Mouse (Mus musculus) heart, embryonic 10.5 days (tissue): ENCODE data around the gene Cd52. TPM values are rescaled to one million over a fixed set of nuclear protein-coding genes. Genes with fewer than 3 reads are reported as not detected.
A peak's percentile ranks its signal among the peaks of the same experiment; 100 is the strongest.

ENCODE experiments used
- DNase-seq: peaks from one replicate; pipeline ENCODE4 v3.0.0-alpha.2; 2017; ENCODE audit warnings: low spot score
- H3K27ac ChIP-seq: fragments of 300-500 bp; sonication (generic); 2 replicates; pipeline ENCODE4 v1.5.1; 2016; ENCODE audit warnings: mild to moderate bottlenecking
- H3K27me3 ChIP-seq: fragments of 300-500 bp; sonication (generic); 2 replicates; pipeline ENCODE4 v1.6.1; 2016; ENCODE audit warnings: mild to moderate bottlenecking; ENCODE audit not compliant: poor library complexity, insufficient read depth, severe bottlenecking
- H3K36me3 ChIP-seq: fragments of 300-500 bp; sonication (generic); 2 replicates; pipeline ENCODE4 v1.6.1; 2016; ENCODE audit warnings: mild to moderate bottlenecking, moderate library complexity
- H3K4me1 ChIP-seq: fragments of 300-500 bp; sonication (generic); 2 replicates; pipeline ENCODE4 v1.6.1; 2016; ENCODE audit warnings: mild to moderate bottlenecking
- H3K4me3 ChIP-seq: fragments of 300-500 bp; sonication (generic); 2 replicates; pipeline ENCODE4 v1.5.1; 2016; ENCODE audit warnings: mild to moderate bottlenecking, moderate library complexity
- H3K9me3 ChIP-seq: fragments of 300-500 bp; sonication (generic); 2 replicates; pipeline ENCODE4 v1.6.1; 2016; ENCODE audit warnings: mild to moderate bottlenecking, moderate library complexity
- WGBS: fragments of 180-500 bp; shearing (Covaris S2); methylation state at CpG from one replicate; pipeline ENCODE4 v1.1.7; 2016; 5-methylcytosine and 5-hydroxymethylcytosine counted together
- polyA plus RNA-seq: library from polyadenylated mRNA; unstranded; fragments of >200 nt; fragmentation: Nextera tagmentation; extraction: Ambion mirVana; gene quantifications from 2 replicates; pipeline ENCODE4 v1.2.1, GENCODE M21; 2016

Cd52 gene
- polyA plus RNA-seq, 1 experiment from 2014 or later, result 4.2 TPM

- DNase-seq, result no peak
- no peak overlapping the region for H3K4me3 ChIP-seq
- H3K27ac ChIP-seq, result peak overlapping the region; percentile 52; the same call in 1 of the 2 replicates
- H3K9me3 ChIP-seq, result no peaks in the 10 kb centered on the region
- H3K36me3 ChIP-seq, result no peaks in the 10 kb centered on the region
- peaks cover 20% of the 10 kb centered on the region for H3K27me3 ChIP-seq
- WGBS, result 15% methylated on average over 8 of the region's 8 CpGs
- H3K4me1 ChIP-seq, result peaks cover 35% of the 10 kb centered on the region
Measured at GRCm38 (mm10) chr4:134052560-134052959, 42.3 kb downstream of the Cd52 start.

- no peaks in the 10 kb centered on the region for H3K36me3 ChIP-seq
- H3K27me3 ChIP-seq, result peaks cover 16% of the 10 kb centered on the region
- peaks cover 41% of the 10 kb centered on the region for H3K4me1 ChIP-seq
- 77% methylated on average over 5 of the region's 5 CpGs for WGBS
- H3K4me3 ChIP-seq, result no peak overlapping the region
- H3K9me3 ChIP-seq, result no peaks in the 10 kb centered on the region
- DNase-seq, result no peak
- H3K27ac ChIP-seq, result peak overlapping the region; percentile 52; the same call in 1 of the 2 replicates
Measured at GRCm38 (mm10) chr4:134051912-134052311, 43.0 kb downstream of the Cd52 start.

GRCm38 (mm10) chr4:134047648-134048047 lies 47.2 kb downstream of the Cd52 start:
- Histone ChIP-seq H3K36me3 (no peaks in the 10 kb centered on the region), H3K4me1 (peaks cover 33% of the 10 kb centered on the region), H3K4me3 (no peak overlapping the region), H3K27ac (no peak overlapping the region), H3K9me3 (no peaks in the 10 kb centered on the region), H3K27me3 (no peaks in the 10 kb centered on the region)
- no peak for DNase-seq
- WGBS, result 22% methylated on average over 5 of the region's 5 CpGs

- DNase-seq, result no peak
- Histone ChIP-seq H3K4me1 (peaks cover 17% of the 10 kb centered on the region), H3K27me3 (no peaks in the 10 kb centered on the region), H3K27ac (no peak overlapping the region), H3K36me3 (no peaks in the 10 kb centered on the region), H3K4me3 (no peak overlapping the region), H3K9me3 (no peaks in the 10 kb centered on the region)
- WGBS, result 44% methylated on average over 2 of the region's 2 CpGs
Measured at GRCm38 (mm10) chr4:134043041-134043440, 51.8 kb downstream of the Cd52 start.

- no peak overlapping the region for H3K4me3 ChIP-seq
- DNase-seq, result no peak
- no peaks in the 10 kb centered on the region for H3K9me3 ChIP-seq
- WGBS, result 55% methylated on average over 9 of the region's 9 CpGs
- H3K27me3 ChIP-seq, result 0 out of 2 replicates have a peak, but pooled peaks cover 3% of the 10 kb centered on the region
- H3K4me1 ChIP-seq, result peaks cover 7% of the 10 kb centered on the region
- no peak overlapping the region for H3K27ac ChIP-seq
- no peaks in the 10 kb centered on the region for H3K36me3 ChIP-seq
Measured at GRCm38 (mm10) chr4:134041317-134042123, 53.4 kb downstream of the Cd52 start.

GRCm38 (mm10) chr4:134035953-134036352 lies 58.9 kb downstream of the Cd52 start:
- H3K4me3 ChIP-seq, result no peak overlapping the region

More at GRCm38 (mm10) chr4:134035953-134036352, 58.9 kb downstream of the Cd52 start:
- peak; percentile 90 for DNase-seq
- Histone ChIP-seq H3K4me1 (0 out of 2 replicates have a peak, but pooled peaks cover 4% of the 10 kb centered on the region), H3K27ac (no peak overlapping the region), H3K36me3 (no peaks in the 10 kb centered on the region), H3K9me3 (no peaks in the 10 kb centered on the region), H3K27me3 (0 out of 2 replicates have a peak, but pooled peaks cover 3% of the 10 kb centered on the region)
- 5% methylated on average over 16 of the region's 16 CpGs for WGBS

Other genes starting within 250 kb of the Cd52 start
- 31.1 and 39.9 TPM in 2 replicates for gene Rps6ka1, start 207.3 kb downstream of the Cd52 start, polyA plus RNA-seq
- gene Hmgn2, start 126.4 kb downstream of the Cd52 start, polyA plus RNA-seq, result 2,048 and 2,274 TPM in 2 replicates
- 34.1 and 39.0 TPM in 2 replicates for gene Dhdds, start 94.2 kb downstream of the Cd52 start, polyA plus RNA-seq
- gene Lin28a, start 76.2 kb downstream of the Cd52 start, polyA plus RNA-seq, result 4.4 and 12.4 TPM in 2 replicates
- gene Zfp683, start 41.2 kb downstream of the Cd52 start, polyA plus RNA-seq, result not detected in 2 replicates
- gene Crybg2, start 34.3 kb downstream of the Cd52 start, polyA plus RNA-seq, result 0.78 and 2.7 TPM in 2 replicates
- gene Ubxn11, start 7.5 kb upstream of the Cd52 start, polyA plus RNA-seq, result 2.6 and 2.9 TPM in 2 replicates
- gene Sh3bgrl3, start 33.7 kb upstream of the Cd52 start, polyA plus RNA-seq, result 188 and 243 TPM in 2 replicates
- gene Cep85, start 92.0 kb upstream of the Cd52 start, polyA plus RNA-seq, result 28.2 and 31.1 TPM in 2 replicates
- not detected in 2 replicates for gene Gm7534, start 107.9 kb upstream of the Cd52 start, polyA plus RNA-seq
- gene Catsper4, start 132.3 kb upstream of the Cd52 start, polyA plus RNA-seq, result not detected in 2 replicates
- 1.2 TPM in 2 replicates for gene Cnksr1, start 143.3 kb upstream of the Cd52 start, polyA plus RNA-seq
- gene E130218I03Rik, start 148.6 kb upstream of the Cd52 start, polyA plus RNA-seq, result 0.19 and 0.28 TPM in 2 replicates
- gene Zfp593, start 150.5 kb upstream of the Cd52 start, polyA plus RNA-seq, result 13.3 and 15.3 TPM in 2 replicates
- not detected in 2 replicates for gene Gm30191, start 151.9 kb upstream of the Cd52 start, polyA plus RNA-seq
- gene Grrp1, start 159.0 kb upstream of the Cd52 start, polyA plus RNA-seq, result 6.3 and 8.8 TPM in 2 replicates
- gene Pdik1l, start 192.8 kb upstream of the Cd52 start, polyA plus RNA-seq, result 15.8 and 18.2 TPM in 2 replicates
- 47.5 and 77.0 TPM in 2 replicates for gene Trim63, start 220.0 kb upstream of the Cd52 start, polyA plus RNA-seq
- 0.09 and 0.36 TPM in 2 replicates for gene Slc30a2, start 248.1 kb upstream of the Cd52 start, polyA plus RNA-seq